Mouse (Mus musculus) bone marrow, adult 2 months (tissue): ENCODE results near the gene Cpne9.

Experiments used
- CTCF ChIP-seq: fragments of 200-500 bp; IDR thresholded peaks from 2 replicates; pipeline ENCODE4 v1.5.1; 2011; ENCODE audit warnings: low read length, control low read depth; ENCODE audit not compliant: control insufficient read depth, insufficient read depth
- POLR2A ChIP-seq: fragments of 200-500 bp; IDR thresholded peaks from 2 replicates; pipeline ENCODE4 v1.6.1; 2011; ENCODE audit warnings: low read depth, mild to moderate bottlenecking, control low read depth, low read length, borderline replicate concordance; ENCODE audit not compliant: control insufficient read depth

DNA sequence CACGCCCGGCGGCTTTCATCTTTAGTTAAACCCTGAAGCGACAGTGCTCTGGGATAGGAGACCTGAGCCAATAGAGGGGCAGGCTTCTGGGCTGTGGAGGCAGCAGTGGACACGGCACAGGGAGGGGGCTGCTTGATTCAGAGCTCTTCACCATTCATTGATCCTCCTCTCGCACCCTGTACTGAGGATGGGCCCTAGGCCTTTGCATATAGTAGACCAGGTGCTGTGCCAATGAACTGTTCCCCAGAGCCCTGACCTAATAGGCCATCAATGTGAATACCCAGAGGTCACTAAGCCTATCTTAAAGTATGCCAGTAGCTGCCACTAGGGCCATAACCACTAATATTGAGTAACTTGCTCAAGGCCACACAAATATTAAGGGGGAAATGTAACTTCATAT, 431 bp upstream of the Cpne9 start:
- TF ChIP-seq POLR2A (no peak), CTCF (no peak)
